Mouse (Mus musculus): ENCODE results near the gene Gfi1.

Gfi1 gene

GRCm38 (mm10) chr5:107678392-107678791 lies 47.4 kb downstream of the Gfi1 start:
- DNase-seq (ENCODE audit: inconsistent ontology term) = no peak

All from Muller cell, postnatal 12 days (primary cell).